Mouse (Mus musculus) midbrain, postnatal 0 days (tissue): Measurements from ENCODE around the gene Tmem156. TPM values are rescaled to one million over a fixed set of nuclear protein-coding genes. Genes with fewer than 3 reads are reported as not detected.

Source experiments
- ATAC-seq: fragments of 200-750 bp; cut with Nextera tagmentation; 2 replicates; pipeline ENCODE4 v1.8.0; 2017; ENCODE audit warnings: moderate number of reproducible peaks, mild to moderate bottlenecking, moderate TSS enrichment, moderate library complexity; ENCODE audit not compliant: low FRiP score
- DNase-seq: peaks from one replicate; pipeline ENCODE4 v3.0.0-alpha.2; 2015; ENCODE audit warnings: low spot score
- H3K27ac ChIP-seq: fragments of 300-500 bp; sonication (generic); 2 replicates; pipeline ENCODE4 v1.5.1; 2014; ENCODE audit warnings: low read depth, mild to moderate bottlenecking, low read length, mixed read lengths
- H3K27me3 ChIP-seq: fragments of 300-500 bp; sonication (generic); 2 replicates; pipeline ENCODE4 v1.6.1; 2014; ENCODE audit warnings: low read length, control low read depth, mixed read lengths; ENCODE audit not compliant: insufficient read depth
- H3K36me3 ChIP-seq: fragments of 300-500 bp; sonication (generic); 2 replicates; pipeline ENCODE4 v1.6.1; 2014; ENCODE audit warnings: low read length, control low read depth, mixed read lengths; ENCODE audit not compliant: insufficient read depth
- H3K4me1 ChIP-seq: fragments of 300-500 bp; sonication (generic); 2 replicates; pipeline ENCODE4 v1.6.1; 2014; ENCODE audit warnings: mild to moderate bottlenecking, control low read depth, antibody characterized with exemption, low read length, mixed read lengths; ENCODE audit not compliant: insufficient read depth
- H3K4me2 ChIP-seq: fragments of 300-500 bp; sonication (generic); 2 replicates; pipeline ENCODE4 v1.6.1; 2014; ENCODE audit warnings: low read depth, mild to moderate bottlenecking, low read length, mixed read lengths; ENCODE audit not compliant: poor library complexity, severe bottlenecking
- H3K4me3 ChIP-seq: fragments of 300-500 bp; sonication (generic); 2 replicates; pipeline ENCODE4 v1.5.1; 2014; ENCODE audit warnings: low read depth, mild to moderate bottlenecking, low read length, moderate library complexity
- H3K9ac ChIP-seq: fragments of 300-500 bp; sonication (generic); replicated peaks from 2 replicates; pipeline ENCODE4 v1.6.1; 2014; ENCODE audit warnings: mild to moderate bottlenecking, low read length, moderate library complexity, mixed read lengths; ENCODE audit not compliant: poor library complexity, severe bottlenecking
- H3K9me3 ChIP-seq: fragments of 300-500 bp; sonication (generic); 2 replicates; pipeline ENCODE4 v1.6.1; 2016; ENCODE audit warnings: low read length, control low read depth
- CTCF ChIP-seq: IDR thresholded peaks from 2 replicates; pipeline ENCODE4 v1.5.1; 2016; ENCODE audit warnings: antibody characterized with exemption, mild to moderate bottlenecking
- WGBS: fragments of 180-500 bp; shearing (Covaris S2); extraction: QIAGEN DNeasy Blood & Tissue Kit; methylation state at CpG from one replicate; pipeline ENCODE4 v1.1.7; 2014; 5-methylcytosine and 5-hydroxymethylcytosine counted together
- polyA plus RNA-seq: library from polyadenylated mRNA; unstranded; fragments of >200 nt; fragmentation: Nextera tagmentation; extraction: Ambion mirVana; gene quantifications from 2 replicates; pipeline ENCODE4 v1.2.1, GENCODE M21; 2015
- total RNA-seq: library from RNA; depleted of rRNA; stranded (reverse); fragments of >200 nt; gene quantifications from 2 replicates; pipeline ENCODE4 v1.2.3, GENCODE M21; 2014

Tmem156 gene
- total and polyA plus RNA-seq, 2 experiments from 2014 or later: 0.23 TPM; not detected in 1

- no peaks in the 10 kb centered on the region for H3K27me3 ChIP-seq
- TF ChIP-seq CTCF: no peak
- H3K36me3 ChIP-seq: no peaks in the 10 kb centered on the region
- ATAC-seq: no peak
- H3K4me2 ChIP-seq: no peak overlapping the region
- no peaks in the 10 kb centered on the region for H3K4me1 ChIP-seq
- no peak for DNase-seq
- no peak overlapping the region for H3K27ac ChIP-seq
- no peaks in the 10 kb centered on the region for H3K9me3 ChIP-seq
- 95% methylated on average over 4 of the region's 4 CpGs for WGBS
- H3K4me3 ChIP-seq: no peak overlapping the region
- no peak overlapping the region for H3K9ac ChIP-seq
Observed at GRCm38 (mm10) chr5:65078081-65078480, 13.9 kb downstream of the Tmem156 start.

DNA sequence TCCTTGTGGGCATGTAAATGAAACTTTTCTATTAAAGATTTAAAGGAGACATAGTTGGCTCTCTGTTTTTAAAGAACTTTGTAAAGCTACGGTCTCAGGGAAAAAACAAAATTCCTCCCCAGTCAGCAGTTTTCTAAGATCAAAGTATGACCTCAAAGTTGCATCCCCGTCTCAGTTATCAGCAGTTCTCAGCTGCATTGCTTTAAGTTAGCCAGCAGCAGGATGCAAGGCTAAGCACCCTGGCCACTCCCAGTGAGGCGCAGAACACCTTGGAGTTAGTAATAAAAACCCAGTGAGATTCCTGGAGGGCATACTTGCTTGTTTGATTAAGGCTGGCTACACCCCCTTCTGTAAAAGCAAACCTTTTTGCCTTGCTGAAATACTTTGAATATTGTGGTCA is 15.2 kb downstream of the Tmem156 start:
- Histone ChIP-seq H3K4me1 (no peaks in the 10 kb centered on the region), H3K9me3 (no peaks in the 10 kb centered on the region), H3K36me3 (no peaks in the 10 kb centered on the region), H3K4me3 (no peak overlapping the region), H3K4me2 (no peak overlapping the region), H3K9ac (no peak overlapping the region), H3K27me3 (no peaks in the 10 kb centered on the region), H3K27ac (no peak overlapping the region)
- DNase-seq: no peak
- WGBS: 50% methylated on average over 3 of the region's 3 CpGs
- TF ChIP-seq CTCF: no peak
- no peak for ATAC-seq

DNA sequence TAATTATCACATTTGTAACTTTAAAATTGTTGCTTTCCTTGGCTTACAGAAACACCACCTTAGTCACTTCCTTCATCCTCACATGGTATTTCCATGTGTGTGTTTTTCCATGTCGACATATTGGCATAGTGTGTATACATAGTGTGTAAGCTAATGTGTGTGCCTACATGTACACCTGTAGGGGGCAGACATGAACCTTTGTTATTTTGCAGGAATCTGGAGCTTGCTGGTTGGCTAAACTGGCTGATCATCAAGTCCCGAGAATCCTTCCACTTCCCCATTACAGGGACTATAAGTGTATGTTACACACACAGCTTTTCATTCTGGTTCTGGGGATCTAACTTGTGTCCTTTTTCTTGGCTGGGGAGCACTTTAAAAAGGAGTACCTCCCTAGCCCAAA is 15.8 kb downstream of the Tmem156 start:
- no peak for ATAC-seq
- no peak for DNase-seq
- WGBS: 82% methylated on average over 2 of the region's 2 CpGs

DNA sequence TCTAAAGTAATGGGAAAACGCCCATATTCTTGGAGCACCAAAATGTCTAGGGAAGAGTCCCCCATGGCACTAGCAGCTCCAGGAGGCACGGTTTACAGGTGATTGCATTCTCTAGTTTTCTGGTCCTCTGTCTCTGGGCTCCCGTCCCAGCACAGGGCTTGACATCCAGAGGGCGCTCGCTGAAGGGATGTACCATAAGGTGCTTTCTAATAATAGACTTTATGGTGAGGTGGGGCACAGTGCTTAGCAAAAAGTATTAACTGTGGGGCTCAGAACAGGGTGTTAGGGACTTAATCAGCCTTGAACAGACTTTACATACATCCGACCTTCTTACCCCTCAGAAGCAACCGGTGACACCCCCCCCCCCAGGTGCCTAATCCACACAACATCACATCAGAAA is 17.2 kb downstream of the Tmem156 start:
- 67% methylated on average over 7 of the region's 7 CpGs for WGBS
- ATAC-seq (no peak), DNase-seq (no peak)
- Histone ChIP-seq H3K27ac (no peak overlapping the region), H3K27me3 (no peaks in the 10 kb centered on the region), H3K4me2 (no peak overlapping the region), H3K4me1 (no peaks in the 10 kb centered on the region), H3K9me3 (no peaks in the 10 kb centered on the region), H3K4me3 (no peak overlapping the region), H3K9ac (no peak overlapping the region), H3K36me3 (no peaks in the 10 kb centered on the region)
- peak; percentile 8; the same call in 1 of the 2 replicates for TF ChIP-seq CTCF

More for the DNA sequence above, 15.8 kb downstream of the Tmem156 start:
- Histone ChIP-seq H3K4me2 (no peak overlapping the region), H3K9me3 (no peaks in the 10 kb centered on the region), H3K36me3 (no peaks in the 10 kb centered on the region), H3K4me3 (no peak overlapping the region), H3K27me3 (no peaks in the 10 kb centered on the region), H3K27ac (no peak overlapping the region), H3K4me1 (no peaks in the 10 kb centered on the region), H3K9ac (no peak overlapping the region)
- peak; percentile 38 for TF ChIP-seq CTCF

GRCm38 (mm10) chr5:65073247-65073646 is 18.7 kb downstream of the Tmem156 start:
- Histone ChIP-seq H3K36me3 (no peaks in the 10 kb centered on the region), H3K27ac (no peak overlapping the region), H3K4me3 (no peak overlapping the region), H3K4me1 (no peaks in the 10 kb centered on the region), H3K4me2 (no peak overlapping the region), H3K9me3 (no peaks in the 10 kb centered on the region), H3K27me3 (no peaks in the 10 kb centered on the region), H3K9ac (no peak overlapping the region)
- 71% methylated on average over 4 of the region's 4 CpGs for WGBS
- ATAC-seq (no peak), DNase-seq (no peak)
- TF ChIP-seq CTCF: no peak

- peak; percentile 60 for ATAC-seq
- Histone ChIP-seq H3K36me3 (no peaks in the 10 kb centered on the region), H3K27me3 (no peaks in the 10 kb centered on the region), H3K4me2 (no peak overlapping the region), H3K27ac (no peak overlapping the region), H3K4me1 (no peaks in the 10 kb centered on the region), H3K9me3 (no peaks in the 10 kb centered on the region), H3K4me3 (no peak overlapping the region), H3K9ac (no peak overlapping the region)
- peak; percentile 32 for DNase-seq
- no peak for TF ChIP-seq CTCF
- WGBS: 13% methylated on average over 6 of the region's 6 CpGs
Observed at GRCm38 (mm10) chr5:65071689-65072118, 20.2 kb downstream of the Tmem156 start.
